Mouse (Mus musculus) gastrocnemius, adult 18-20 months (tissue): ENCODE data around the gene Pkd2l1. TPM values are rescaled to one million over a fixed set of nuclear protein-coding genes. Genes with fewer than 3 reads are reported as not detected.
"Not testable (repeated sequence)": the region's sequence is repeated elsewhere in the genome, so short reads cannot be mapped to it uniquely, and the experiment has no call there.

Source experiments
- DNase-seq: peaks from one replicate; pipeline ENCODE4 v3.0.0; 2021; ENCODE audit warnings: low spot score
- total RNA-seq, 2 experiments: library from RNA; stranded (reverse); gene quantifications; 2 replicates each; pipeline ENCODE4 v1.2.3; 2021

The Pkd2l1 gene
- total RNA-seq, 2 experiments from 2014 or later: not detected

DNA sequence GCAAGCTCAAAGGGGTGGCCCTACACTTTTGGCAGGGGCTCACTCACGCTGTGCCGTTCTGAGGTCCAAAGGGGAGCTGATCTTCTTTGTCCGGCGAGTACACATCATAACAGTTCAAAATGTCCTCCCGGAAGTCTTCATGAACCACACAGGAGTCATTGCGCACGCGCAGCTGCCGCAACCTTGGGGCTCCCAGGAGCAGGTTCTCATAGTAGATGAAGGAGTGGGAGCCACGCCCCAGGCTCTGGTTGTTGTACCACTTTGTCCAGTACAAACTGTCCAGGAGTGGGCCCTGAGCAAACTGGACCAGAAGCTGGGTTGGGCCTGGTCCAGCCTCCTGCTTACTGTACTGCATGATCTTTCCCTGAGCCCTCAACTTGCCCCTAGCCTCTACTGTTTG, 35.2 kb downstream of the Pkd2l1 start:
- DNase-seq: no peak

DNA sequence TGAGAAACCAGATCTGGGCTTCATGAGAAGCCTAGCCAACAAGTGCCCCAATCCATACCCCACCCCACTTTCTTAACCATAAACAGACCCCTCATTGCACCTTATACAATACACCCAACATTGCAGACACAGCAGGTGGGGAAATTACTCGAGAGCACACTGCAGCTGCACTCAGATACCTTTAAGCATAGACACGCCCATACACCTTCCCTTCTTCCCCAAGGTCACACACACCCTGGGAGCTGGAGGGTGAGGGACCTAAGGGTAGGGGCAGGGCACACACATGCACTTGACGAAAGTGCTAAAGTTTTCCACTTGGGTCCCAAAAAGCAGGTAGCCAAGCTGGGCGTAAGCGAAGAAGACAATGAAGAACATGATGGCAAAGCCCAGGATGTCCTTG, 38.5 kb downstream of the Pkd2l1 start:
- no peak for DNase-seq

DNA sequence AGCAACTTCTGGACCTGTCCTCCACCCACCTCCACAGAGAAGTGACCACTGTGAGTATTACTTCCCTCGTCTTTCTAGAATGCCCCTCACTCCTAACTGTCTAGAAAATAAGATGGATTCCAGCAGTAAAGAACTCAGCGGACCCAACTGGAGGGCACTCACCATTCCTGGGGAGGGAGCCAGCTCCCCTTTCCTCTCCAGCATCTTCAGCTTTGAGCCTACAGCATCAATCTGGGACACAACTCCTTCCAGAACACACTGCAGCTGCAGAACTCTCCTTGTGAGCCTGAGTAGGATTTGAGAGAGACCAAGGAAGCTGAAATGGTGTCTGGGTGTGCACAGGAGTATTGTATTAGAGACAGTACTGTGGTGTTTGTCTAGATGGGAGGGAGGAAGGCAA, 43.3 kb downstream of the Pkd2l1 start:
- DNase-seq: no peak

DNA sequence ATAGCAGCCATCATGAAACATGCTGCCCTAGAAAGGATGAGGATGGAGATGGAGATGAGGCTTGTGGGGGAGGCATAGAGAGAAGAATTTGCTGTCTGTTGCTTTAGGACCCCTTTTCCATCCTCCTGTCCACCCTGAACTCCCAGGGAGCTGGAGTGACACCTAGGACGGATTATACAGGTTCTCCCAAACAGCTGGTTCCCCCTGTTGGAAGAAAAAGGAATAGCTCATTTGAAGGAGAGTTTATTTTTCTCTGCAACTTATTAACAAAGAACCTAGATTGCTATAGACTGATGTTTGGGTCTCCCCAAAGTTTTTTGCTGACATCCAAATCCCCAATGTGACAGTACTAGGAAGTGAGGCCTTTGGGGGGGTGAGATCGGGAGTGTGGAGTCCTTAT, 43.9 kb downstream of the Pkd2l1 start:
- no peak for DNase-seq

DNA sequence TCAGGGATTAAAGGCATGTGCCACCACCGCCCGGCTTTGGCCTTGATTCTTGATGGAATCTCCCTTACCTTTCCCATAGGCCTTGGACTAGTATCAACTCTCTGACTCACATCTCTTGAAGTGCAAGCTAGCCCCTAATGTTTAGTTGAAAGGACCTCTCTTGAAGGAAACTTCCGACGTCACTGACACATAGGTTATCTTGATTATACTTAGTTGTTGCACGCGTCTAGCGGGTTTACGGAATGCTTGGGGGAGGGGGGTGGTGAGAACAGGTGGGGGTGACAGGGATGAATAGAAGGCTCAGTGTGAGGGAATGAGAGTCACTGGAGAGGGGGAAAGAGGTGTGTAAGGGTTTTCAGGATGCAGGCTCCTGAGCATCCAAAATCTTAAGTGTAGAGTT, 45.3 kb downstream of the Pkd2l1 start:
- no peak for DNase-seq

DNA sequence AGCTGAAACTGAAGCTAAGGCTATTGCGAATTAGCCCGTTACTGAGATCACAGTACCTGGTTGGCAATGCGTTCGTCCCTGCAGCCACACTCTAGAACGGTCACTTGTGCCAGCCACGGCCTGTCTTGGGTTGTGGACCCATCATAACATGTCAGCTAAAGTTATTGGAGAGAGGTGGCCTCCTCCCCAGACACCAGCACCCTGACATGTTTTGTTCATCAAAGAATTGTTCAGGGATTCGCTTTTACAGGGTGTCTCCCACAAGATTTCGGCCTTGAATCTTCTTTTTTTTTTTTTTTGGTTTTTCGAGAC, 45.7 kb downstream of the Pkd2l1 start:
- DNase-seq: no peak

DNA sequence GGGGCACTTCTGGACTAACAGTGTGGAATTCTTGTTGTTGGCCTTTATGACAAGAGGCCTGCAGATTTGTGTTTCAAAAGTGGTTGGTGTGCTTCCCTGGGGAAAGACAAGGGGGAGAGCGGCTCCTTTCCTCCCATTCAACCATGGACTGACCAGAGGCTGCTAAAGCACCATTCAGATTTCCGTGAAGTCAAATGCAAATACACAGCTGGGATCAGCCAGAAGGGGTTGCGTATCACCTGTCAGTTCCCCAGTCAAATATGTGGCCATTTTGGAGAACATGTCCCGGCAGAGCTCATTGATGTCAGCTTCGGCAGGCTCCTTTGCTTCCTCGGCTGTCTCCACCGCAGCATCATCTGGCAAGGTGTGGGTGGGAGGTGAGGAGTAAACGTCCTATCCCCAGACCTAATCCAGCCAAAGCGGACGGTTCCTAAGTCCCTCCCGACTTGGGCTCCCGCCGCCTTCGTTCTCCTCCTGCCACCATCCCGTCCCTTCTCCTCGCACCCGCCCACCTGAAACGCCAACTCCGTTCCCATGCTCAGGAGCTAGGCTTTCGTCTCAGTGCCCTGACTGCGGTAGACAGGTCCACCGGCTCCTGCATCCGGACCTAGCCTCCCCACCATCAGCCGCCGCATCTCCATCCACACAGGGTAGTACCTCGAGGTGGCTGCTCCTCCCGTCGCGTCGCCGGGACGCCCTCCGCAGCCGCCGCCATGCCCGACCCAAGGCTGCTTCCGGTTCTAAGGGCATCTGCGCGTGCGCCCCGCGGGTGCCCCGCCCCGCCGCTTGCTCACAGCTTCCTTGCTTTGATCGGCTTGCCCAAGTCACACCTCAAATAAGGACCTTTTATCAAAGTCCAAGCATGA, 46.3 kb downstream of the Pkd2l1 start, which contains the start of gene Bloc1s2:
TSS of gene Bloc1s2 (minus strand) at position 745 of the 866 bp plus-strand sequence.
- DNase-seq: peak; percentile 85

DNA sequence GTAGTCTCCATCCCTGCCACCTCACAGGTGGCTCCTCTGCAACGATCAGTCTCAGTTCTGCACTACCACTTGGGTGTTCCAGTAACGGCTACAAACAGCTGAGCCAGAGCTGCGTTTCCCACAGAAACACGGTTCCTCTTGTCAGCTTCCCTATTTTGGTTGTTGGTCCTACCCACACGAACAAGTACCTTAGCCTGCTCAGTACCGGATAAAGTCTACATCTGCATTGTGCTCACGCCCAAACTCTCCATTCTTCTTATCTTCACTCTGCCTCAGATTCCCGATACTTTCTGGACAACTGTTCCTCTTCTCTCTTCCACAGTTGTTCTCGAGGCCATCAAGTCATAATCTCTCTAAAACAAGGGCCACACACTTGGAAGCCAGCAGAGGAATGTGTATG, 47.9 kb downstream of the Pkd2l1 start:
- no peak for DNase-seq

DNA sequence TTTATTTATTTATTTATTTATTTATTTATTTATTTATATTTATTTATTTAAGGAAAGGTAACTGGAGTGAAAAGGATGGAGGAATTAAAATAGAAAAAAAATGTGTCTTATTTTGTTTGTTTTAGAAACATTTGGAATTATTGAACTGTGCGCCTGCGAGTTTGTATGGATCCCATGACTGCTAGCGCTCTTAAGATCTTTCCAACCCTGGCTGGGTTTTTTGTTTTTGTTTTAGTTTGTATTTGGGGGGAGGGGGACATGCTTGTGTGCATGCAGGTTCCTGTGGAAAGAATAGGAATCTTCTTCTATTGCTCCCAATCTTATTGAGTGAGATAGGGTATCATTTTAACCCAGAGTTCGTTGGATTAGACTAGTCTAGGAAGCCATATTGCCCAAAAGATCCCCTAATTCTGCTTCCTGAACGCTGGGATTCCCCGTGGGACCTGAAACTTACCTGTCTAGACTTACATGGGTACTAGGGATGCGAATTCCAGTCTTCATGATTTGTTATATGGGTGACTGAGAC, 56.2 kb downstream of the Pkd2l1 start:
- DNase-seq: no peak

DNA sequence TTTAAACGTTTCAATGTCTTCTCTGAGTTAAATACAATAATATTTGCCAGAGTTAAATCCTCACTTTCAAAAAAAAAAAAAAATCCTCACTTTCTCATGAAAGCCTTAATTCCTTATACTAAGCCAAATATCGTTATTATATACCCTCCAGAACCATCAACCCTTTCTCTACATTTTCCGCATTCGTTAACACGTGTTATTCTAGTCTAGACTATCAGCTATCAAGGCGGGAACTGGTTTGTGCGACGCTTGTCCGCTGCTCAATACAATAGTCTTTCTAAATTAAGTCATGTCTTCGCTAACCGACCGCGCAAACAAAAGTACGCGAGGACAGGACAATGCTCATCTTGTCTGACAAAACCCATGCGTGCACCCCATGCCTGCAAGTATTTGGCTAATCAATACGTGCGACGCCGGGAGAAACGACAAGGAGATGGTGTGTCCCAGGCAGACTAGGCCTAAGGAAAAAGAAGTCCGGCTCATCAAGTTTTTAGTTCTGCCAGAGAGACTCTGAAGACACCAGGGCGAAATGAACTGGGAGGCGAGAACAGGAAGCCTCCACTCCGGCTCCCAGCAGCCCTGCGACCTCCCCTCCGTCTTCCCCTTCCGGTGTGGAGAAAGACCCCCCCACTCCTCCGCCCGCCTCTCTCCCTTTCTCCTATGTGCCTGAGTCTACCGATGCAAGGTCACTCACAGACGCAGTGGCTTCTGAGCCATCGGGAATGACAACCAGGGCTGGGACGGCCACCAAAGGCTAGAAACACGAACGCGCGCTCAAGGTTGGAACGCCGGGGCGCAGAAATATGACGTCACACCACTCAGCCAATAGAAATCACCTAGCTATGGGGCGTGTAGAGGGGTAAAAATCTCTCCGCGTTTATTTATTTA, 56.9 kb downstream of the Pkd2l1 start, which contains the start of gene Cwf19l1:
TSS of gene Cwf19l1 (minus strand) at position 805 of the 888 bp plus-strand sequence.
- DNase-seq: peak; percentile 89

DNA sequence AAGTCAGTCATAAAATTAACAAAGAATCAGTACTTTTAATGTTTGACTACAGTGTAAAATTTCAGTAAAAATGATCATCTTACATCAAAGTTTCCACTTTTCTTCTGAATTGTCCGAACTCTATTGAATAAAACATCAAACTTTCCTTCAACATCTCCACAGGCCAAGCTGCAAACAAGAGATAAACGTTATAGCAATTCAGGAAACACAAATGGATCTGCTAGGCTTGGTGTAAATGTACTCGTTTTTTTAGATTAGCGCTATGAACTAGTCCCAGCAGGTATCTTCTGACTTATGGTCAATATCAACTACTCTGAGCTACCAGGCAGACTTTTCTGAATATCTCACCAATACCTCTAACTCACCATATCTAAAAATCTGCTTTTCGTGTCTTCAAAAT, 59.3 kb downstream of the Pkd2l1 start:
- no peak for DNase-seq

DNA sequence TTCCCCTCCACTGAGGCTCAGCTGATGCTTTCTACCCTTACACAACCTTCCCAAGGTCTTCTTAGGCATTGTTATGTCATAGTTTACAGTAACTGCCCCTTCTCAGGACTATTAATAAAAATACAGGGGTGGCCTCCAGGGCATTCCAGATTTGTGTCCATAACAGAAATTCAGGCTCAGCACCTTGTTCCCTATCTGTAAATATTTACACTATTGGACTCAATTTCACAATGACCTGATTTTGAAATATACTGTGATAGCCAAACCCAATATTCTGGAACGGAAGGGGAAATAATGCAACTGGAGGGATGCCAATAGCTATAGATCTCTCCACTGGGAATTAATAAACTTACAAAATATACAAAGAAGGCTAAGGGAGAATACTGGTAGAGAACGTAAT, 63.7 kb downstream of the Pkd2l1 start:
- DNase-seq: no peak

DNA sequence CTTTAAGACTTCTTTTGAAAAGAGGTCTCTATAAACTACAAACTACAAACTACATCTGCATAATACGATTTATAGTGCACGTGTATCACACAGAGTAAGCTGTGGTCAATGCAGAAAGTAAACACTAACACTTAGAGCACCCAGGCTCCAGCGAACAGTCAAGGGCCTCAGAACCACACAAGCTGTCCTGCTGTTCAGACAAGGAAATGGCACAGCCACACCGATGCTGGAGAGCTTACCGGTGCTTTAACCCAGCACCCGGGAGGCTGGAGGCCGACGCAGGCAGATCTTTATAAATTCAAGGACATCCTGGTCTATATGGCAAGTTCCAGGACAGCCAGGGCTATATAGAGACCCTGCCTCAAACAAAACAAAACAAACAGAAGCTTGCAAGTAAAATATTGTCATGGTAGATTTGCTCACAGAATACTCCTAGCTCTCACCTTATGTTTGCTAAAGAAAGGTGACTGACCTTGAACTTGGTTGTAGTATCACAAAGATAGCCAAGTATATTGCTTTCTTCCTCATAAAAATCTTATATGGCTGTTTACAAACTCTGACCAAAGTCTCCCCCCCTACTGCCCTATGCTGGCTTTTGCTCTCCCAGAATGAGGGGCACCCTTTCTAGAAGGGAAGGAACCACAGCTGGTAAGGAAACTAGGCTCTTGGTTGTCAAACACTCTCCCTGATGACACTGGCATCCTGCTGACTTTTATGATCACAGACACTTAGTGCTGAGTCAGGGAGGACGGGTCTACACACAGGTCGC, 64.3 kb downstream of the Pkd2l1 start:
- DNase-seq: no peak

DNA sequence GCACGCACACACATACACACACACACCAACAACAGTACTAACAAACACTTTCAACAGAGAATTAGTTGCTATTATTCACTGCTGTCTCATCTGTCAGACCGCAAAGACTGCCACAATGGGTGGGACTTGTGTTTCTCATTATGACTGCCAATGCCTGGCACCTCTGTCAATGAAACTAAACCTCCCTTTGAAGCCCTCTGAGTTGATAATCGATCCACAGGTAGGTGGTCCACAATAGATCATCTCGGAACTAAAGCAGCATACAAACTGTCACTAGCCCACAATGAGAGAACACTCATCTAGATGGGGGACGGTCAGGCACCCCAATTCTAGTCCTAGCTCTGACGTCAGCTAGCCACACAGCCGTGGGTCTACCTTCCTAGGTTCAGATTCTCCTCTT, 71.1 kb downstream of the Pkd2l1 start:
- DNase-seq: no peak

DNA sequence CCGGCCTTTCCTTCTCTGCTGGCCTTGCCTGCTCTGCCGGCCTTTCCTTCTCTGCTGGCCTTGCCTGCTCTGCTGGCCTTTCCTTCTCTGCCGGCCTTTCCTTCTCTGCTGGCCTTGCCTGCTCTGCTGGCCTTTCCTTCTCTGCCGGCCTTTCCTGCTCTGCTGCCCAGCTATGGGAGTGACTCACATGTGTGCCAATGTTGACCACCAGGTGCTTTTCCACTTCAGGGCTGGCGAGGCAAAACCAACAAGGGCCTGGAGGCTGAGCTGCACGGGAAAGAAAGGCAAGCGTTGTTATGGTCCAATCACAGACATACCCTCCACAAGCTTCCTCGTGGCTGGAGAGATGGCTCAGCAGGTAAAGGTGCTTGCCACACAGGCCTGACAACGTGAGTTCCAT, 71.6 kb downstream of the Pkd2l1 start:
- not testable (repeated sequence) for DNase-seq

DNA sequence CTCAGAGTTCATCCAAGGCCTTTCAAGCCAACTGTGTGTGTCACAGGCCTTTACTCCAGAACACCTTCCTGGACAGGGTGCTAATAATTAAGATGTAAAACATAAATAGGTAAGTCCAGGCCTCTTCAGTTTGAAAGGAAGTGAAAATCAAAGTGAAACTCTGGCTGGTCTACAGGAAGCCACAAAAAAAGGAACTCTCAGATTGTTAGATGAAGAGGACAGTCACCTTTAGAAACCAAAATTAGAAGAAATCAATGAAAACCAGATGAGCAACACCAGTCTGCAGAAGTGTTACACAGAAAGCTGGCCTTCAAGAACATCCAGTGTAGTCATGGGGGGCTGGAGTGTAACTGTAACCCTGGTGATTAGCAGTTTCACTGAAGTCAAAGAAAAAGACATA, 74.4 kb downstream of the Pkd2l1 start:
- DNase-seq: no peak

DNA sequence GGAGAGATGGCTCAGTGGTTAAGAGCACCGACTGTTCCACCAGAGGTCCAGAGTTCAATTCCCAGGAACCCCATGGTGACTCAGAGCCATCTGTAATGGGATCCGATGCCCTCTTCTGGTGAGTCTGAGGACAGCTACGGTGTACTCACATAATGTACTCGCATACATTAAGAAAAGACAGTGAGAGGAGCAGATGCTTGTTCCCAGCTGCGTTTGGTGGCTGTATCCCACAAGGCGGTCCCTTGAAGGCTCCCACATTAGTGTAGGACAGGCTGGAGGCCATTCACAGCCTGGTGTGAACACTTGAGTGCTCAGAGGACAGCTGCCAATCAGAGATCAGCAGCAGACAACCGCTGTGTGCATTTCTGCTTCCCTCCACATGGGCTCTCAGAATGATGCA, 80.5 kb downstream of the Pkd2l1 start:
- no peak for DNase-seq

DNA sequence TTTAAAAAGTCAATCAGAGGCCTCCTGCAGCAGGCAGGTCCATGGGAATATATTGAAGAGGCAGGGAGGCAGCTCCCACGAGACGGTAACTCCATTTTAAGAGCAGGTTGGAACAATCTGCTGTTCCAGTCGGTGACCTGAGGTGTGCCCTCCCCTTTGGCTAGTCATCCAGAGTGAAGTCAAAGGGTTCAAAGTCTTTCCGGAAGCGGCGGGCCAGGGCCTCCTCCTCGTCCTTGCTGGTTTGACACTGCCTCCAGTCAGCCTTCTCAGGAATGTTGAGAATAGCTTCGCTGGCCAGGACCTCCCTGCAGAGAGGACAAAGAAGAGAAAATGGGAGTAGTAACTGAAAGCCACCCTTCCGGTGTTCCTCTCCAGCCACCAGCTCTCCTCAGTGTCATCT, 81.9 kb downstream of the Pkd2l1 start:
- no peak for DNase-seq

DNA sequence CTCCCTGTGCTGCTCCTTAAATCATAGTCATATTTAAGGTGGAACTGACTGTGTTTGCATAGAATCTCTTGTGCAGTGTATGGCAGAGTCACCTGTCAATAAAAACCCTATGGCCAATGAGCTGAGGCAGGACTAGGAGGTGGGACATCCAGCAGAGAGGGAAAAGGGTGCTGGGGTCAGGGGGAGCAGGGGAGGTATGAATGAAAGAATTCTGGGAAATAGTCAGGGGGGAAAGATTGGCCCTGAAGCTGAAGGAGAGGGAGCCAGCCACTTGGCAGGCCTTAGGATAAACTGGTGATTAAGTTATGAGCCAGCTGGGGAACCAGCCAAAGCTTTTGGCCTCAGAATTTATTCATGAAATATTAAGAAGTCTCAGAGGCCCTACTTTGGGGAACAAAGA, 83.2 kb downstream of the Pkd2l1 start:
- no peak for DNase-seq

DNA sequence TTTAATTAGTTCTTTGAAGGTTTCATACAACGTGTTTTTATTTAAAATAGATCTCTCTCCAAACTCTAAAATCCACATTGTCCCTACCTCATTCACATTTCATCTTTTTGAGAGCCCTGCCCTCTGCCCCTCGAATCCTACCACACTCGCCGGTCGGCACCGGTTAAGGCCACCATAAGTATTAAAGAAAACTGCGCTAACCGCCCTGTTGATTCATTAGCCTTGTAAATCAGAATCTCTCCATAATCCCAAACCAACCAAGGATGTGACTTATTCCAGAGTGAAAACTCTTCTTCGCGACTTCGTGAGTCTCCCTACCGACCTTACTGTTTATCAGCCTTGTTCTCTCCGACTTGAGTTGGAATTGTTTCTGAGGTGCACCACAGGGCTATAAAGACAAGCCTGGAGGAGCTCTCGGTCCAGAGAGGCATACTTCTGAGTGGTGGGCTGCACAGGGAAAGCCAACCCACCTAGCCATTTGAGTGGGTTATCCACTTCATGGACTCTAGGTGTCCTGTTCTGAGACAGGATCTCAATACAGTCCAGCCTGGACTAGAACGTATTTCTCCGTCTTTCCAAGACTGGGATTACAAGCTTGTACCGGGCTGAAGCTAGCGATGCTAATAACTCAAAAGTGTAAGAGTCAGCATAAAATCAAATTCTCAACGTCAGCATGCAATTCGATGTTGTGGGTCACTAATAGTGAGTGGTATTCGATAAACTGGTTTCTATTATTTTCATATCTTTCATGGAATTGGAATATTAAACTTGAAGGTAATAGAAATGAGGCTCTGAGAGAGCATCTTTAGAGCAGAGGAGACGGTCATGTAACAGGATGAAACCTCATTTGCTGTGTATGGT, 84.4 kb downstream of the Pkd2l1 start:
- no peak for DNase-seq
